Comparison of ENCODE assay signal across 20 mouse cellular contexts in genomic region chr6:116724489-116725160, GRCm38 (mm10). TPM values are rescaled to one million over a fixed set of nuclear protein-coding genes. Genes with fewer than 3 reads are reported as not detected.
DNase-seq lines count a peak whose midpoint lies in the region; ATAC-seq and TF ChIP-seq lines count a peak whose summit lies in the region.
"Had no signal": no experiment of that assay in that cellular context is flagged by ENCODE, and none has a peak within 500 bp of the region (broad histone marks: within the 10 kb centered on the region; RNA-seq: fewer than 3 reads in every experiment).

No protein-coding gene starts in this region.

- H3K9me3 ChIP-seq in heart, embryonic 12.5 days (replicated peaks), result no peaks in the 10 kb centered on the region
- no peaks in the 10 kb centered on the region for H3K9me3 ChIP-seq in MEL (replicated peaks; ENCODE audit: insufficient read depth, low read length)
- H3K9me3 ChIP-seq in hindbrain, embryonic 10.5 days, result no peaks in the 10 kb centered on the region
- H3K9me3 ChIP-seq: embryonic facial prominence, embryonic 15.5 days; liver, embryonic 13.5 days had no signal

- no peaks in the 10 kb centered on the region for H3K4me1 ChIP-seq in heart, embryonic 12.5 days (replicated peaks)
- no peaks in the 10 kb centered on the region for H3K4me1 ChIP-seq in MEL (ENCODE audit: control insufficient read depth in 1 of 2, insufficient read depth in 2 of 2, low read length in 2 of 2)
- H3K4me1 ChIP-seq in hindbrain, embryonic 10.5 days (replicated peaks), result no peaks in the 10 kb centered on the region
- H3K4me1 ChIP-seq: embryonic facial prominence, embryonic 15.5 days; liver, embryonic 13.5 days had no signal

- no peak overlapping the region for H3K27ac ChIP-seq in heart, embryonic 12.5 days (ENCODE audit: poor library complexity, severe bottlenecking)
- peak overlapping the region; percentile 15; the same call in 1 of the 2 replicates for H3K27ac ChIP-seq in MEL (ENCODE audit: control insufficient read depth, low read depth, low read length)
- H3K27ac ChIP-seq in hindbrain, embryonic 10.5 days, result no peak overlapping the region
- H3K27ac ChIP-seq: embryonic facial prominence, embryonic 15.5 days; left cerebral cortex, adult 2 months; liver, embryonic 13.5 days had no signal

- no peak overlapping the region for H3K9ac ChIP-seq in heart, embryonic 12.5 days
- H3K9ac ChIP-seq in MEL (ENCODE audit: control insufficient read depth, low read depth, low read length, poor library complexity, severe bottlenecking), result no peak overlapping the region
- H3K9ac ChIP-seq: embryonic facial prominence, embryonic 15.5 days; liver, embryonic 13.5 days had no signal

- peak; percentile 83 for DNase-seq in heart, adult 11 months
- DNase-seq in MEL (ENCODE audit: low read depth, low spot score), result peak; percentile 49
- DNase-seq in hindbrain, embryonic 10.5 days (ENCODE audit: low spot score), result no peak
- no peak for DNase-seq in gastrocnemius, adult 18-20 months (ENCODE audit: low spot score)
- DNase-seq: cerebellum, postnatal 10 days; heart, postnatal 36 days; kidney, adult 9 months; kidney, postnatal 36 days; layer of hippocampus, adult 9-11 months; left cerebral cortex, postnatal 4 days; liver, embryonic 13.5 days; lung, postnatal 10 days; thymus, postnatal 14 days had no signal

- no peak for TF ChIP-seq CTCF in MEL (IDR thresholded peaks at IDR 0.05 in 2 of 3, conservative IDR thresholded peaks at IDR 0.05 in 1 of 3; ENCODE audit: control insufficient read depth in 1 of 3, insufficient read depth in 1 of 3, low read depth in 2 of 3, low read length in 3 of 3, poor library complexity in 1 of 3, severe bottlenecking in 1 of 3)

- TF ChIP-seq POLR2A in MEL (IDR thresholded peaks at IDR 0.05; ENCODE audit: control insufficient read depth in 1 of 2, insufficient read depth in 1 of 2, low read depth in 1 of 2, low read length in 2 of 2, poor library complexity in 1 of 2), result no peak

- TF ChIP-seq EP300 in MEL (IDR thresholded peaks at IDR 0.05; ENCODE audit: low read depth in 1 of 2, low read length in 2 of 2), result 0 out of 4 replicates have a peak, but pooled peaks of 1 of the 2 experiments have one; percentile 11

- no peak for ATAC-seq in heart, embryonic 12.5 days (ENCODE audit: insufficient number of reproducible peaks, low FRiP score)
- peak; percentile 92 to 98 for ATAC-seq in hematopoietic stem cell, adult 5-6 weeks (replicated peaks in 1 of 2; ENCODE audit: insufficient read depth in 1 of 2, low FRiP score in 2 of 2, low TSS enrichment in 1 of 2, low read depth in 1 of 2, poor library complexity in 2 of 2, severe bottlenecking in 2 of 2)
- peak; percentile 53; the same call in 1 of the 2 replicates for ATAC-seq in neutrophil, adult 5-6 weeks (ENCODE audit: extremely low read depth, insufficient number of reproducible peaks, low FRiP score, poor library complexity, severe bottlenecking)
- ATAC-seq: forebrain, embryonic 16.5 days; midbrain, embryonic 16.5 days had no signal

- 81% methylated on average over 12 of the region's 12 CpGs for WGBS in heart, embryonic 12.5 days
- 87% methylated on average over 12 of the region's 12 CpGs for WGBS in hindbrain, embryonic 10.5 days

- H3K4me3 ChIP-seq in heart, embryonic 12.5 days, result no peak overlapping the region
- H3K4me3 ChIP-seq in MEL (ENCODE audit: control insufficient read depth in 1 of 2, insufficient read depth in 1 of 2, low read depth in 2 of 2, low read length in 2 of 2), result no peak overlapping the region
- H3K4me3 ChIP-seq in hindbrain, embryonic 10.5 days, result no peak overlapping the region
- H3K4me3 ChIP-seq: embryonic facial prominence, embryonic 15.5 days; left cerebral cortex, adult 2 months; liver, embryonic 13.5 days had no signal

- no peak overlapping the region for H3K4me2 ChIP-seq in heart, embryonic 12.5 days
- H3K4me2 ChIP-seq: embryonic facial prominence, embryonic 15.5 days; liver, embryonic 13.5 days had no signal

- H3K79me2 ChIP-seq in MEL (ENCODE audit: control insufficient read depth, insufficient read depth, low read length, poor library complexity), result no peaks in the 10 kb centered on the region

- no peak for TF ChIP-seq RAD21 in MEL (IDR thresholded peaks at IDR 0.05; ENCODE audit: low read depth, low read length)

- H3K27me3 ChIP-seq in heart, embryonic 12.5 days (replicated peaks), result 0 out of 2 replicates have a peak, but pooled peaks cover 3% of the 10 kb centered on the region
- no peaks in the 10 kb centered on the region for H3K27me3 ChIP-seq in MEL (ENCODE audit: control insufficient read depth in 1 of 2, insufficient read depth in 2 of 2, low read length in 2 of 2)
- H3K27me3 ChIP-seq in hindbrain, embryonic 10.5 days (ENCODE audit: insufficient read depth, poor library complexity, severe bottlenecking), result no peaks in the 10 kb centered on the region
- H3K27me3 ChIP-seq: embryonic facial prominence, embryonic 15.5 days; liver, embryonic 13.5 days had no signal

- no peaks in the 10 kb centered on the region for H3K36me3 ChIP-seq in heart, embryonic 12.5 days
- H3K36me3 ChIP-seq in MEL (ENCODE audit: control insufficient read depth in 1 of 2, insufficient read depth in 2 of 2, low read length in 2 of 2), result no peaks in the 10 kb centered on the region
- H3K36me3 ChIP-seq in hindbrain, embryonic 10.5 days, result no peaks in the 10 kb centered on the region
- H3K36me3 ChIP-seq: embryonic facial prominence, embryonic 15.5 days; liver, embryonic 13.5 days had no signal

TF ChIP-seq in MEL, 35 proteins besides CTCF, POLR2A, EP300 and RAD21:
- no peak for TF ChIP-seq CHD1 (IDR thresholded peaks at IDR 0.05; ENCODE audit: low read depth, low read length)
- no peak for TF ChIP-seq ZMIZ1 (IDR thresholded peaks at IDR 0.05; ENCODE audit: low read depth, low read length)
- TF ChIP-seq MXI1 (IDR thresholded peaks at IDR 0.05; ENCODE audit: low read depth, low read length), result no peak

RNA-seq across cellular contexts. Expression of gene Tmem72, which starts 7.9 kb away (rescaled TPM):
- 0.06 and 0.08 TPM in 2 replicates for polyA plus RNA-seq in heart, embryonic 12.5 days (2016; fragmentation: Nextera tagmentation; extraction: Ambion mirVana)
- under 0.01 and 0.04 TPM in 2 replicates for total RNA-seq in MEL (2012; rRNA removed)
- under 1 TPM in 1 of 2 experiments, not detected in 1; 0.01 TPM for polyA plus RNA-seq in MEL (2012; ENCODE audit: insufficient read depth in 1 of 2, insufficient read length in 2 of 2, low read depth in 1 of 2, low replicate concordance in 2 of 2, missing spikeins in 1 of 2)
- total RNA-seq in hematopoietic stem cell, adult 5-6 weeks (2017), result 0.19 TPM in 1 of 2 replicates, not detected in the other
- total RNA-seq in neutrophil, adult 5-6 weeks (2017), result 0.23 and 0.37 TPM in 2 replicates
- 0.06 and 0.08 TPM in 2 replicates for polyA plus RNA-seq in hindbrain, embryonic 10.5 days (2016; fragmentation: Nextera tagmentation; extraction: Ambion mirVana)
- total RNA-seq in gastrocnemius, adult 18-20 months (2021), result under 1 TPM; 0.02 to 0.05 TPM

RNA-seq across cellular contexts. Expression of gene Rassf4, which starts 50.9 kb away (rescaled TPM):
- polyA plus RNA-seq in heart, embryonic 12.5 days (2016; fragmentation: Nextera tagmentation; extraction: Ambion mirVana), result 5.6 and 6.5 TPM in 2 replicates
- total RNA-seq in MEL (2012; rRNA removed), result 0.07 and 0.08 TPM in 2 replicates
- polyA plus RNA-seq in MEL (2012; ENCODE audit: insufficient read depth in 1 of 2, insufficient read length in 2 of 2, low read depth in 1 of 2, low replicate concordance in 2 of 2, missing spikeins in 1 of 2), result under 1 TPM in 1 of 2 experiments, not detected in 1; 0.08 TPM
- total RNA-seq in hematopoietic stem cell, adult 5-6 weeks (2017), result 11.0 and 20.5 TPM in 2 replicates
- 32.2 and 39.9 TPM in 2 replicates for total RNA-seq in neutrophil, adult 5-6 weeks (2017)
- polyA plus RNA-seq in hindbrain, embryonic 10.5 days (2016; fragmentation: Nextera tagmentation; extraction: Ambion mirVana), result 60.9 and 61.9 TPM in 2 replicates
- 1 to 10 TPM; 1.4 to 1.8 TPM for total RNA-seq in gastrocnemius, adult 18-20 months (2021)

Comparison
In these comparisons a context has a peak if more than half of its experiments do, and no peak if none do; other contexts are left out.
1. DNase-seq: peak in heart, adult 11 months (single experiment) and MEL (single experiment); none in hindbrain, embryonic 10.5 days (single experiment) and gastrocnemius, adult 18-20 months (single experiment).